Mouse (Mus musculus) G1E (cell line): ENCODE data around the gene Serinc5.

Source experiments
- CTCF ChIP-seq: IDR thresholded peaks from 2 replicates; pipeline ENCODE4 v1.5.1; 2012; ENCODE audit warnings: low read depth, low read length, inconsistent platforms, mixed read lengths
- GATA1 ChIP-seq: IDR thresholded peaks from 2 replicates; pipeline ENCODE4 v1.6.1; 2012; ENCODE audit warnings: borderline replicate concordance, low read length, inconsistent platforms, mixed read lengths

GRCm38 (mm10) chr13:92733252-92733651, 122.4 kb downstream of the Serinc5 start:
- peak; percentile 77 for TF ChIP-seq CTCF
- no peak for TF ChIP-seq GATA1
